Mouse (Mus musculus): Measurements from ENCODE around the gene Slc7a1. TPM values are rescaled to one million over a fixed set of nuclear protein-coding genes. Genes with fewer than 3 reads are reported as not detected.

Slc7a1 gene
- polyA plus RNA-seq, 1 experiment from 2014 or later: 22.5 TPM

DNA sequence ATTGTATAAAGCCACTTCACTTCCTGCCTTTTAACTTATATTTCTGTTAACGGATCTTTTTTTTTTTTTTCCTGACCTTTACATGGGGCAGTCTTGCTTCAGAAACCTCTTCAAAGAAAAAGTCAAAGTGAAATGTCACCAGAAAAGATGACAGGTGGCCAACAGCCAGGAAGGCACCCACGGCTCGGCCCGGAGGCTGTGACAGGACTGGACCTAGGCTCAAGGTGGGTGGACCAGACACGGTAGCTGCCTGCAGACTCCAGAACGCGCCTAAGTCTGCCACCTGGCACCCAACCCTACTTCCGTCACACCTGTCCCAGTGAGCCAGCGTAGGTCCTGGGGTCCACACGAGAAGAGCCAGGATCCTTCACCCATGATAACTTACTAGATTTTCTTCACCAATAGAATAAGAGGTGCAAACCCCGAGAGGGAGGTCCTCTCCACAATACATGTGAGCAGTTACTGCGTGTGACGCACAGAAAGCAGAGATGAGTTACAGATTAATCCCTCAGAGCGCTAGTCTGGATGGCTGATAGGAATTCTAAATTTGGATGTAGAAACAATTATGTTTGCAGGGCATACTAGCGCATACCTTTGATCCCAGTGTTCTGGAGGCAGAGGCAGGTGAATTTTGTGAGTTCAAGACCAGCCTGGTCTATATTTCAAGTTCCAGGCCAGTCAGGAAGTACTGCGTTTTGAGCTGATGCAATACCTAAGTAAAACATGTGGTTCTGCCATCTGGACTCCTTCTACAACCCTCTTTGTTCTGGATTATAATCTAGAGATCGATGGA, 22.1 kb downstream of the Slc7a1 start:
- Histone ChIP-seq H3K9ac (ENCODE audit: low read depth, low read length) (no peak overlapping the region), H3K27ac (ENCODE audit: low read length) (no peak overlapping the region), H3K36me3 (ENCODE audit: control insufficient read depth, insufficient read depth, low read length) (peaks cover 10% of the 10 kb centered on the region; the same call in 1 of the 2 replicates), H3K4me2 (ENCODE audit: low read depth, low read length) (no peak overlapping the region), H3K4me3 (ENCODE audit: low read length) (no peak overlapping the region), H3K27me3 (replicated peaks; ENCODE audit: control insufficient read depth, insufficient read depth, low read length) (no peaks in the 10 kb centered on the region), H3K9me3 (ENCODE audit: control insufficient read depth, low read length) (peaks cover 7% of the 10 kb centered on the region; the same call in 1 of the 2 replicates), H3K4me1 (ENCODE audit: control insufficient read depth, insufficient read depth, low read length) (no peaks in the 10 kb centered on the region)
- no peak for ATAC-seq
- WGBS: 88% methylated on average over 17 of the region's 17 CpGs

DNA sequence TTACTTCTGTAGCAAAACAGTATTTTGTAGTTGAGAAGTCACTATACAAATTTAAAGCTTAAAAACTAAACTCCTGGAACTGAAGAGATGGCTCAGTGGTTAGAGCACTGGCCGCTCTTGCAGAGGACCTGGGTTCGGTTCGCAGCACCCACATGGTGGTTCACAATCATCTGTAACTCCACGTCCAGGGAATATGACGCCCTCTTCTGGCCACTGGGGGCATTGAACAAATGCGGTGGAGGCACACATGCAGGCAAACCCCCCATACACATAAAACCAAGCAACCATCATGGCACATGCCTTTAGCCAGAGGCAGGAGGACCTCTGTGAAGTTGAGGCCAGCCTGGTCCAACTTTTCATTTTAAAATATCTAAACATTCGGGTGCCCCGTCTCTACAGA, 23.3 kb downstream of the Slc7a1 start:
- 92% methylated on average over 8 of the region's 8 CpGs for WGBS
- Histone ChIP-seq H3K9me3 (ENCODE audit: control insufficient read depth, low read length) (peaks cover 7% of the 10 kb centered on the region; the same call in 1 of the 2 replicates), H3K36me3 (ENCODE audit: control insufficient read depth, insufficient read depth, low read length) (peaks cover 10% of the 10 kb centered on the region; the same call in 1 of the 2 replicates), H3K4me1 (ENCODE audit: control insufficient read depth, insufficient read depth, low read length) (no peaks in the 10 kb centered on the region), H3K4me3 (ENCODE audit: low read length) (no peak overlapping the region), H3K27ac (ENCODE audit: low read length) (no peak overlapping the region), H3K9ac (ENCODE audit: low read depth, low read length) (no peak overlapping the region), H3K27me3 (replicated peaks; ENCODE audit: control insufficient read depth, insufficient read depth, low read length) (no peaks in the 10 kb centered on the region), H3K4me2 (ENCODE audit: low read depth, low read length) (no peak overlapping the region)
- no peak for ATAC-seq

DNA sequence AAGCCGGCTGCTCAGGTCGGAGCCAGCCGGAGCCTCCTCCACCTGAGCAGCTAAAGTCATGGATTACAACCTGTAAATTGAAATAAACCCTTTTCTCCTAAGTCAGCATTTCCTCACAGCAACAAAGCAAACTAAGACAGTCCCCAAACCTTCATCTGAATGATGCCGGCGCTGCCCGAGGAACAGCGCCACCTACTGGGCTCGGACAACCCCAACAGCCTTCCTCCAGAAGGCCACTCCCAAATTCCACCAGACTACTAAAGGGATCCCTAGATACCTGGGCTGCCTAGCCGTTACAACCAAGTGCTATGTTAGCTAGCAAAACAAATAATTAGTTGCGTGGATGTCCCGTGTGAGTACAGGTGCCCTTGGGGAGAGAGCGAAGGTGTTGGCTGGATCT, 24.2 kb downstream of the Slc7a1 start:
- no peak for ATAC-seq
- Histone ChIP-seq H3K36me3 (ENCODE audit: control insufficient read depth, insufficient read depth, low read length) (peaks cover 10% of the 10 kb centered on the region; the same call in 1 of the 2 replicates), H3K4me1 (ENCODE audit: control insufficient read depth, insufficient read depth, low read length) (no peaks in the 10 kb centered on the region), H3K27ac (ENCODE audit: low read length) (no peak overlapping the region), H3K9me3 (ENCODE audit: control insufficient read depth, low read length) (peaks cover 7% of the 10 kb centered on the region; the same call in 1 of the 2 replicates), H3K9ac (ENCODE audit: low read depth, low read length) (no peak overlapping the region), H3K4me3 (ENCODE audit: low read length) (no peak overlapping the region), H3K27me3 (replicated peaks; ENCODE audit: control insufficient read depth, insufficient read depth, low read length) (no peaks in the 10 kb centered on the region), H3K4me2 (ENCODE audit: low read depth, low read length) (no peak overlapping the region)
- WGBS: 74% methylated on average over 12 of the region's 12 CpGs

DNA sequence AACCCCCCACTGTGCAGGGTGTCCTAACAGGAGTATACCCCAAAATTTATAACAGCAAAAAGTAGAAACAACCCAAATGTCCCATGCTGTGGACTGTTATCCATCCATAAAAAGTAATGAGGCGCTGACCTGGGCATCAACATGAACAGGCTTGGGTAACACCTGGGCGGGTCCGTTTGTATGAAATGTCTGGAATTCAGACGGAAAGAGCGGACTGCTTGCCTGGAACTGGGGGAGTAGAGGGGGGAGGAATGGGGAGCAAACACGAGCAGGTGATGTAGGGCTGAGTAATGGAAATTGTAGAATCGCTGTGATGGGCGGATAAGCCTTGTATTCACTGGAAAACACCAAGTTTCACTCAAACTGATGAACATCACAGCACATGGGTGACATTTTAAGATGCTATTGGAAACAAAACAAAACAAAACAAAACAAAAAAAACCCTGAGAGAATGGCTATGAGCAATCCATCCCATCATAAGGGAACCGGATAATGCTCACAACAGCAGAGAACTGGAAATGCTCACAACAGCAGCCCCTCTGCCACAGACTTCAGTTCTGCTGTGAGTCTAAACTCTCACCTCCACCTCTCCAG, 26.5 kb downstream of the Slc7a1 start:
- H3K27ac ChIP-seq (ENCODE audit: low read length): no peak overlapping the region
- H3K9ac ChIP-seq (ENCODE audit: low read depth, low read length): no peak overlapping the region
- H3K9me3 ChIP-seq (ENCODE audit: control insufficient read depth, low read length): peaks cover 5% of the 10 kb centered on the region; the same call in 1 of the 2 replicates
- no peak overlapping the region for H3K4me2 ChIP-seq (ENCODE audit: low read depth, low read length)
- no peaks in the 10 kb centered on the region for H3K4me1 ChIP-seq (ENCODE audit: control insufficient read depth, insufficient read depth, low read length)
- no peak overlapping the region for H3K4me3 ChIP-seq (ENCODE audit: low read length)
- 0 out of 2 replicates have a peak, but pooled peaks cover 8% of the 10 kb centered on the region for H3K36me3 ChIP-seq (ENCODE audit: control insufficient read depth, insufficient read depth, low read length)
- H3K27me3 ChIP-seq (replicated peaks; ENCODE audit: control insufficient read depth, insufficient read depth, low read length): no peaks in the 10 kb centered on the region
- WGBS: 80% methylated on average over 9 of the region's 9 CpGs
- ATAC-seq: no peak

DNA sequence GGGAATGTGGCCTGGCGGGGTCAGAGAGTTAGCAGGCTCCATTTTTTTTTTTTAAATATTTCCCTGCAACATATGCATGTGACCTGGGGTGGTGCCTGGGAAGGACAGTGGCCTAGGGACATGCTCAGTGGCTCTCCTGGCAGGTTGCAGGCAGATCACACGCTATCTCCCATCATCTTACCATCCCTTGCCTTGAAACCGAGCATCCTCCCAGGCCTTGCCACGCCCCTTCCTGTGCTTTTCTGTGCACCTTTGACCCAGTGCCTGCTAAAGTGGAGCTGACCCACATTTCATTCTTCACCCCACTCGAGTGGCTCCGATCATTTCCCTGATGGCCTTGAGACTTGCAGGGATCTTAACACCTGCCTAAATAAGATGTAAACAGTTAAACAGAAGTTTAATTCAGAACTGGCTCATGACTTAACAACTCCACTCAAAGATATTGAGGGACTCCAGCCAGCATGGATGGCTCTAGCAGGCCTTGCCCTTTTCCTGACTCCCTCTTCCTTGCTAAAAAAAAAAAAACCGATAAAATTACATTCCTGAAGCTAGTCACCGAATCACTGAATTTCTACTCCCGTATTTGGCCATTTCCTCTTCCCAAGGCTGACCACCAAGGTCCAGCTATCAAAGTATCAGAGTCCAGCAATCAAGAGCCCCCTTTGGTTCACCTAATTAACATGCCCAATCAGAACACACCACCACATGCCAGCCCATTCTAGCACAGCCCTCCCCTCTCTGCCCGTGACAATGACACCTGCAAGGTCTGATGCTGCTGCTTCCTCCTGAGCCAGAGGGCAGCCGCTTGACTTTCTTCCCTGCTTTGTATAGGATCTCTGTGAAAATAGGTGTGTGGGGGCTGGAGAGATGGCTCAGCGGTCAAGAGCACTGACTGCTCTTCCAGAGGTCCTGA, 27.4 kb downstream of the Slc7a1 start:
- peaks cover 5% of the 10 kb centered on the region; the same call in 1 of the 2 replicates for H3K9me3 ChIP-seq (ENCODE audit: control insufficient read depth, low read length)
- H3K36me3 ChIP-seq (ENCODE audit: control insufficient read depth, insufficient read depth, low read length): 0 out of 2 replicates have a peak, but pooled peaks cover 7% of the 10 kb centered on the region
- H3K4me2 ChIP-seq (ENCODE audit: low read depth, low read length): no peak overlapping the region
- H3K4me3 ChIP-seq (ENCODE audit: low read length): no peak overlapping the region
- ATAC-seq: no peak
- H3K27ac ChIP-seq (ENCODE audit: low read length): no peak overlapping the region
- 79% methylated on average over 12 of the region's 12 CpGs for WGBS
- H3K27me3 ChIP-seq (replicated peaks; ENCODE audit: control insufficient read depth, insufficient read depth, low read length): no peaks in the 10 kb centered on the region
- H3K9ac ChIP-seq (ENCODE audit: low read depth, low read length): no peak overlapping the region
- H3K4me1 ChIP-seq (ENCODE audit: control insufficient read depth, insufficient read depth, low read length): no peaks in the 10 kb centered on the region

DNA sequence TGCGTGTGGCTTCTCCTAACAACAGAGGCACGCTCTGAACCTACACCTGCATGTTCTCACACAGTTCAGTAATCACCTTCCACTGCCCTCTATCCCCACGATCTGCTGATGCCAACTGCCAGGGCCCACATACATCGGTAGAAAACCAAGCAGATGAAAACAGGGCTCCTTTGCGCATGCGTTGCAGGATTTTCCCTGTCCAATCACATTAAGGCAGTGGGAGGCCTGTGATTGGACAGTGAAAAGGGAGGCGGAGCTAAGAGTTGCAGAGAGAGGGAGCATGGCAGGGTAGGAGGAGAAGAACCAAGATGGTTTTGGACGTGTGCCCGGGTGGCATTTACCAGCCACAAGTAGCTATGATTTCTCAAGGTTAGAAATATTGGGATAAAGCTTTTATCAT, 28.3 kb downstream of the Slc7a1 start:
- no peak for ATAC-seq

DNA sequence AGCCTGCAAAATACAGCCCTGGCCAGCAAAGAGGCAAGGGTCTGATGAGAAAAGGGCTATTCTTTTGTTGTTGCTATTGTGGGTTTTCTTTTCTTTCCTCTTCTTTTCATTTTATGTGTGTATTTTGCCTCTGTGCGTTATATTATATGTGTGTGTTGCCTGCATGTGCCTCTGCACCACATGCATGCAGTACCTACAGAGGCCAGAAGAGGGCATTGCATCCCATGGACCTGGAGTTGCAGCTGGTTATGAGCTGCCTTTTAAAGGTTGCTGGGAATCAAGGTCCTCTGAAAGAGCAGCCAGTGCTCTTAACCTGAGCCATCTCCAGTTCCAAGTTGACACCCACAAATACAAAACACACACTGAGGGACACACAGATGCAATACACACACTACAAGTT, 29.1 kb downstream of the Slc7a1 start:
- Histone ChIP-seq H3K9me3 (ENCODE audit: control insufficient read depth, low read length) (no peaks in the 10 kb centered on the region; the same call in 1 of the 2 replicates), H3K36me3 (ENCODE audit: control insufficient read depth, insufficient read depth, low read length) (0 out of 2 replicates have a peak, but pooled peaks cover 4% of the 10 kb centered on the region), H3K27me3 (replicated peaks; ENCODE audit: control insufficient read depth, insufficient read depth, low read length) (no peaks in the 10 kb centered on the region), H3K4me3 (ENCODE audit: low read length) (no peak overlapping the region), H3K27ac (ENCODE audit: low read length) (no peak overlapping the region), H3K9ac (ENCODE audit: low read depth, low read length) (no peak overlapping the region), H3K4me2 (ENCODE audit: low read depth, low read length) (no peak overlapping the region), H3K4me1 (ENCODE audit: control insufficient read depth, insufficient read depth, low read length) (no peaks in the 10 kb centered on the region)
- ATAC-seq: no peak
- 93% methylated on average over 1 of the region's 1 CpGs for WGBS

More for the DNA sequence above, 28.3 kb downstream of the Slc7a1 start:
- no peaks in the 10 kb centered on the region for H3K4me1 ChIP-seq (ENCODE audit: control insufficient read depth, insufficient read depth, low read length)
- H3K9me3 ChIP-seq (ENCODE audit: control insufficient read depth, low read length): peaks cover 4% of the 10 kb centered on the region; the same call in 1 of the 2 replicates
- H3K4me3 ChIP-seq (ENCODE audit: low read length): no peak overlapping the region
- H3K27me3 ChIP-seq (replicated peaks; ENCODE audit: control insufficient read depth, insufficient read depth, low read length): no peaks in the 10 kb centered on the region
- WGBS: 93% methylated on average over 9 of the region's 9 CpGs
- H3K27ac ChIP-seq (ENCODE audit: low read length): no peak overlapping the region
- H3K4me2 ChIP-seq (ENCODE audit: low read depth, low read length): no peak overlapping the region
- H3K36me3 ChIP-seq (ENCODE audit: control insufficient read depth, insufficient read depth, low read length): 0 out of 2 replicates have a peak, but pooled peaks cover 7% of the 10 kb centered on the region
- no peak overlapping the region for H3K9ac ChIP-seq (ENCODE audit: low read depth, low read length)

DNA sequence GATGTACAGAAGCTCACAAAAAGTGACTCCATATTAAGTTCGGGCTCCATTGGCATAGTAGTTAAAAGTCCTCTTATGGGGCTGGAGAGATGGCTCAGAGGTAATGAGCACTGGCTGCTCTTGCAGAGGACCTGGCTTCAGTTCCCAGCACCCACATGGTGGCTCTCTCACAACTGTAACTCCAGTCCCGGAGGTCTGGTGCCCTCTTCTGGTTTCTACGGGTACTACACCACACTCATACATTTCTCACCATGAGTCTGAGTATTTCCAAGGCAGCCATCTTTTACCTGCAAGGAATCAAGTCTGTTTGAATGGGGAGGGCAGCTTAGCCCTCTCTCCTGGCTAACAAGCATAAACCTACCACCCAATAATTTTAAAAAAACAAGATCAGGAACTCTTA, 30.5 kb downstream of the Slc7a1 start:
- ATAC-seq: no peak
- no peaks in the 10 kb centered on the region; the same call in 1 of the 2 replicates for H3K9me3 ChIP-seq (ENCODE audit: control insufficient read depth, low read length)
- H3K27ac ChIP-seq (ENCODE audit: low read length): no peak overlapping the region
- no peaks in the 10 kb centered on the region for H3K27me3 ChIP-seq (replicated peaks; ENCODE audit: control insufficient read depth, insufficient read depth, low read length)
- no peak overlapping the region for H3K4me2 ChIP-seq (ENCODE audit: low read depth, low read length)
- H3K36me3 ChIP-seq (ENCODE audit: control insufficient read depth, insufficient read depth, low read length): 0 out of 2 replicates have a peak, but pooled peaks cover 3% of the 10 kb centered on the region
- no peak overlapping the region for H3K4me3 ChIP-seq (ENCODE audit: low read length)
- WGBS: 95% methylated on average over 3 of the region's 3 CpGs
- H3K9ac ChIP-seq (ENCODE audit: low read depth, low read length): no peak overlapping the region
- no peaks in the 10 kb centered on the region for H3K4me1 ChIP-seq (ENCODE audit: control insufficient read depth, insufficient read depth, low read length)

DNA sequence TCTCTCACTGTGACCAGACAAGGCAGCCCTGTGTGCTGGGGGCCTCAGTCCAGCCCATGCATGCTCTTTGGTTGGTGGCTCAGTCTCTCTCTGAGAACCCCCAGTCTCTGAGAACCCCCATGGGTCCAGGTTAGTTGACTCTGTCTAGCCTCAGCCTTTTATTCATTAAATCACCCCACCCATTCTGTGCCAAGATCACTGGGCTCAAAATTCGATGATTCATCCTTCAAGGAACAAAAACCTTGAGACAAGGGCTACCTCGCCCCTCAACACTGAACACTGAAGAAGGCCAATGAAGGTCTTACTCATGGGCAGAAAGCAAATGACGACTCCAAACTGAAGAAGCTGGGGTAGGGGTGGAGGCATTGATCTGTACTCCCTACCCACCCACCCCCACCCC, 31.9 kb downstream of the Slc7a1 start:
- 90% methylated on average over 3 of the region's 3 CpGs for WGBS
- H3K4me2 ChIP-seq (ENCODE audit: low read depth, low read length): no peak overlapping the region
- ATAC-seq: no peak
- 0 out of 2 replicates have a peak, but pooled peaks cover 3% of the 10 kb centered on the region for H3K36me3 ChIP-seq (ENCODE audit: control insufficient read depth, insufficient read depth, low read length)
- no peaks in the 10 kb centered on the region for H3K27me3 ChIP-seq (replicated peaks; ENCODE audit: control insufficient read depth, insufficient read depth, low read length)
- H3K9me3 ChIP-seq (ENCODE audit: control insufficient read depth, low read length): no peaks in the 10 kb centered on the region; the same call in 1 of the 2 replicates
- no peak overlapping the region for H3K4me3 ChIP-seq (ENCODE audit: low read length)
- no peak overlapping the region for H3K27ac ChIP-seq (ENCODE audit: low read length)
- no peak overlapping the region for H3K9ac ChIP-seq (ENCODE audit: low read depth, low read length)
- H3K4me1 ChIP-seq (ENCODE audit: control insufficient read depth, insufficient read depth, low read length): no peaks in the 10 kb centered on the region
